Mouse (Mus musculus) B cell, adult 2 months (primary cell): ENCODE data around the gene Gm3373.
"Not testable (repeated sequence)": the region's sequence is repeated elsewhere in the genome, so short reads cannot be mapped to it uniquely, and the experiment has no call there.

ENCODE experiments used
- DNase-seq, 2 experiments: peaks; one replicate each; pipeline ENCODE4 v3.0.0; 2022

The Gm3373 gene

GRCm38 (mm10) chr14:5741477-5741876 is at the start of gene Gm3373:
Gm3373 (minus strand) TSS chr14:5741577.
- DNase-seq = not testable (repeated sequence)

GRCm38 (mm10) chr14:5687357-5687756 is 54.0 kb downstream of the Gm3373 start, which contains the start of gene Gm9603:
Gm9603 (minus strand) TSS chr14:5687457.
- not testable (repeated sequence) for DNase-seq
